Comparison of ENCODE assay signal across 25 mouse cellular contexts in the genomic region with DNA sequence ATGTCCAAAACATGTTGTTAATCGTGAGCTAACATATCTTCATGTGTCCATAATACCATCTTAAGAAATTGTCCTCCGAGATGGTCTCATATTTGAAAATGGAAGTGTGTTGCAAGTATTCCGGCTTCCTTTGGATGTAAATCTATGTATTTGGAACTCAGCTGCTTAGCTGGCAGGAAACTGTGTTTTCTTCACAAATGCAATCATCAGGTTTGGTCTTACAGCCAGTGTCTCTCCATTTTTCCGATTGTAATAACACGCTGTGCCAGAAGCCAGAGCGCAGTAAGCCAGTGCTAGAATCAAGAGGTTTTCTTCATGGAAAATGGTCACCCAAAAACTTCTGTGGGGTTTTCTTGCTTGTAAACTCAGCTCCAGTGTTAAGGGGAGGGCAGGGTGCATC.
A peak's percentile ranks its signal among the peaks of the same experiment; 100 is the strongest.
DNase-seq lines count a peak whose midpoint lies in the region; ATAC-seq and TF ChIP-seq lines count a peak whose summit lies in the region.
"Had no signal": no experiment of that assay in that cellular context is flagged by ENCODE, and none has a peak within 500 bp of the region (broad histone marks: within the 10 kb centered on the region; RNA-seq: fewer than 3 reads in every experiment).

No protein-coding gene starts in this region.

- no peak for ATAC-seq in forebrain, embryonic 14.5 days
- ATAC-seq in frontal cortex, adult (ENCODE audit: low TSS enrichment) = peak; percentile 31; the same call in 1 of the 2 replicates
- ATAC-seq: intestine, postnatal 0 days; Patski had no signal

- H3K4me2 ChIP-seq in forebrain, embryonic 14.5 days (ENCODE audit: low read length) = no peak overlapping the region
- H3K4me2 ChIP-seq: heart, embryonic 13.5 days; hindbrain, embryonic 15.5 days had no signal

- no peaks in the 10 kb centered on the region; the same call in 1 of the 2 replicates for H3K4me1 ChIP-seq in forebrain, embryonic 14.5 days (ENCODE audit: control insufficient read depth, insufficient read depth, low read length)
- H3K4me1 ChIP-seq in forebrain, embryonic 10.5 days = no peaks in the 10 kb centered on the region

- no peak overlapping the region for H3K4me3 ChIP-seq in forebrain, embryonic 14.5 days (ENCODE audit: low read depth, low read length)
- H3K4me3 ChIP-seq in forebrain, embryonic 10.5 days = no peak overlapping the region
- H3K4me3 ChIP-seq: heart, adult 2 months; heart, embryonic 10.5 days; heart, embryonic 13.5 days; hindbrain, embryonic 15.5 days had no signal

- no peak for TF ChIP-seq POLR2A in brain, embryonic 14.5 days (IDR thresholded peaks at IDR 0.05; ENCODE audit: borderline replicate concordance, extremely low read depth, insufficient read depth, insufficient read length, poor library complexity, severe bottlenecking)

- TF ChIP-seq CTCF in brain, embryonic 14.5 days (IDR thresholded peaks at IDR 0.05; ENCODE audit: borderline replicate concordance, extremely low read depth, insufficient read depth, insufficient read length) = no peak

- no peak overlapping the region for H3K9ac ChIP-seq in forebrain, embryonic 14.5 days (ENCODE audit: low read length)
- H3K9ac ChIP-seq: heart, embryonic 13.5 days; hindbrain, embryonic 15.5 days had no signal

- no peaks in the 10 kb centered on the region for H3K27me3 ChIP-seq in forebrain, embryonic 14.5 days (replicated peaks; ENCODE audit: control insufficient read depth, insufficient read depth, low read length)
- H3K27me3 ChIP-seq in forebrain, embryonic 10.5 days (ENCODE audit: poor library complexity, severe bottlenecking) = no peaks in the 10 kb centered on the region
- H3K27me3 ChIP-seq: CH12.LX; heart, embryonic 13.5 days; hindbrain, embryonic 15.5 days; Patski had no signal

- H3K9me3 ChIP-seq in forebrain, embryonic 14.5 days (replicated peaks; ENCODE audit: control insufficient read depth, low read length) = no peaks in the 10 kb centered on the region
- H3K9me3 ChIP-seq in forebrain, embryonic 10.5 days = no peaks in the 10 kb centered on the region
- H3K9me3 ChIP-seq: G1E; heart, embryonic 10.5 days; heart, embryonic 13.5 days; hindbrain, embryonic 15.5 days had no signal

- DNase-seq in forebrain, embryonic 14.5 days (ENCODE audit: low spot score) = peak; percentile 62
- DNase-seq in forebrain, embryonic 10.5 days (ENCODE audit: extremely low spot score, low spot score) = no peak
- no peak for DNase-seq in frontal cortex, postnatal 36 days (ENCODE audit: low spot score in 2 of 2)
- peak; percentile 12 for DNase-seq in adipocyte (ENCODE audit: low spot score)
- peak; percentile 67 for DNase-seq in brain, embryonic 14.5 days (ENCODE audit: low read depth)
- DNase-seq in ovary, postnatal 36 days (ENCODE audit: low spot score) = no peak
- DNase-seq: adrenal gland, adult 2 months; adrenal gland, postnatal 14 days; B cell, adult 2 months; cerebellum, adult 11 months; cerebellum, postnatal 10 days; gastrocnemius, postnatal 10 days; gastrocnemius, postnatal 36 days; heart, adult 2 months; heart, postnatal 14 days; heart, postnatal 4 days; kidney, adult 2 months had no signal

- H3K36me3 ChIP-seq in forebrain, embryonic 14.5 days (ENCODE audit: control insufficient read depth, insufficient read depth, low read length) = no peaks in the 10 kb centered on the region
- no peaks in the 10 kb centered on the region for H3K36me3 ChIP-seq in forebrain, embryonic 10.5 days (replicated peaks)
- H3K36me3 ChIP-seq: G1E; heart, embryonic 10.5 days; heart, embryonic 13.5 days; hindbrain, embryonic 15.5 days had no signal

- WGBS in forebrain, embryonic 14.5 days = 80% methylated on average over 6 of the region's 6 CpGs
- 93% methylated on average over 6 of the region's 6 CpGs for WGBS in forebrain, embryonic 10.5 days

- no peak overlapping the region for H3K27ac ChIP-seq in forebrain, embryonic 14.5 days (ENCODE audit: low read depth, low read length)
- H3K27ac ChIP-seq in forebrain, embryonic 10.5 days = no peak overlapping the region
- H3K27ac ChIP-seq: heart, adult 2 months; heart, embryonic 10.5 days; heart, embryonic 13.5 days; hindbrain, embryonic 15.5 days had no signal

Comparison
In these comparisons a context has a peak if more than half of its experiments do, and no peak if none do; other contexts are left out.
1. DNase-seq: peak in forebrain, embryonic 14.5 days (single experiment), adipocyte (single experiment) and brain, embryonic 14.5 days (single experiment); none in forebrain, embryonic 10.5 days (single experiment), frontal cortex, postnatal 36 days (0 of 2) and ovary, postnatal 36 days (single experiment).